ENCODE assay signal across 8 mouse cellular contexts in the genomic region with DNA sequence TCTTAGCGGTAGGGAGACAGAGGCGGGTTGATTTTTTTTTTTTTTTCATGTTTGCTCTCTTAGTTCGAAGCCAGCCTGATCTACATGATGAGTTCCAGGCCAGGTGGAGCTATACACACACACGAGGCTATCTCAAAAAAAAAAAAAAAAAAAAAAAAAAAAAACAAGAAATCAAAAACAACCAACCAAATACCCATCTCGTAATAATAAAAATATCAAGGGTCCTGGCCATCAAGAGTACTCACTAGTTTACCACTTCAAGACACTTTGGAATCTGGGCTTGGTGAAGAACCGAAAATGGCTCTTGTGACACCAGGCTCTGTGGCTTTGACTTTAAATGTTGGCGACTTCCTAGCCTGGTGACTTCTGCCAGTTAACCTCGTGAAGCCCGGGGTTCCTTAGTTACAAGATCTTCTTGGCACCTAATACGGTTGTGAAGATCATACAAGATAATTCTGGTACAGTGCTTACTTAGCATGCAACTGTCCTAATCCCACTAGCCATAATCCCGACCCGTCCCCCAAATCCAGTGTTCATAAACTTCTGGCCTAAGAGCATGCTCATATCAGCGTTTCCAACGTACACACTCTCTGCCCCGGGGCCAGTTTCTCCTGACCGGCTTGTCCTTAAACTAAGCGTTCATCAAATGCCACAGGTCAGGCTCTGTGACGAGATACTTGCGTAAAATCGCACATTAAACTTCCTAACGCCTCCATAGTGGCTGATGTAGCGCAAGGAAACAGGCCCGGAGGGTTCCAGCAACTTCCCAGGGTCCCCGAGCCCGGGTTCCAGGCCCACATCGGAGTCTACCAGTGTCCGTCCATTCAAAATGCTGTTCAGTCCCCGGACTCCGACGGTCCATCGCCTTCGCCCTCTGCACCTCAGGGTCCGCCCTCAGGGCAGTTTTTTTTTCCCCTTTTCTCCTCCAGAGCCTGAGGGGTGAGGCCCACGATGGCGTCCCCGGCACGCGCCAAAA. TPM values are rescaled to one million over a fixed set of nuclear protein-coding genes. Genes with fewer than 3 reads are reported as not detected.
A peak's percentile ranks its signal among the peaks of the same experiment; 100 is the strongest.
DNase-seq lines count a peak whose midpoint lies in the region; ATAC-seq and TF ChIP-seq lines count a peak whose summit lies in the region.

No protein-coding gene starts in this region.

- ATAC-seq in embryonic facial prominence, embryonic 14.5 days (ENCODE audit: low read depth): peak; percentile 56; the same call in 1 of the 2 replicates
- ATAC-seq in heart, embryonic 11.5 days (replicated peaks; ENCODE audit: insufficient number of reproducible peaks, low FRiP score, low TSS enrichment): peak; percentile 58
- ATAC-seq in kidney, postnatal 0 days (replicated peaks; ENCODE audit: low FRiP score, low read depth): no peak
- peak; percentile 36 for ATAC-seq in megakaryocyte, adult 5-6 weeks (ENCODE audit: poor library complexity, severe bottlenecking)

- no peaks in the 10 kb centered on the region for H3K9me3 ChIP-seq in embryonic facial prominence, embryonic 14.5 days (ENCODE audit: control insufficient read depth, low read length)
- no peaks in the 10 kb centered on the region for H3K9me3 ChIP-seq in heart, embryonic 11.5 days (replicated peaks; ENCODE audit: control insufficient read depth, low read length)
- H3K9me3 ChIP-seq in kidney, postnatal 0 days (replicated peaks; ENCODE audit: low read length): no peaks in the 10 kb centered on the region

- TF ChIP-seq CTCF in kidney, postnatal 0 days (IDR thresholded peaks at IDR 0.05; ENCODE audit: low read depth): no peak

- no peaks in the 10 kb centered on the region for H3K27me3 ChIP-seq in embryonic facial prominence, embryonic 14.5 days (replicated peaks; ENCODE audit: control insufficient read depth, insufficient read depth, low read length)
- no peaks in the 10 kb centered on the region for H3K27me3 ChIP-seq in heart, embryonic 11.5 days (ENCODE audit: control insufficient read depth, insufficient read depth, low read length)
- H3K27me3 ChIP-seq in kidney, postnatal 0 days (ENCODE audit: insufficient read depth, low read length): no peaks in the 10 kb centered on the region

- H3K9ac ChIP-seq in embryonic facial prominence, embryonic 14.5 days (ENCODE audit: low read depth, low read length): peak overlapping the region; percentile 89
- peak overlapping the region; percentile 98 for H3K9ac ChIP-seq in heart, embryonic 11.5 days (ENCODE audit: low read depth, low read length)
- H3K9ac ChIP-seq in kidney, postnatal 0 days (ENCODE audit: low read depth, low read length): peak overlapping the region; percentile 71

- H3K4me3 ChIP-seq in embryonic facial prominence, embryonic 14.5 days (ENCODE audit: low read depth, low read length): peak overlapping the region; percentile 91
- peak overlapping the region; percentile 97 for H3K4me3 ChIP-seq in heart, embryonic 11.5 days (ENCODE audit: low read depth, low read length)
- H3K4me3 ChIP-seq in kidney, postnatal 0 days (replicated peaks; ENCODE audit: low read depth, low read length): peak overlapping the region; percentile 75

- H3K36me3 ChIP-seq in embryonic facial prominence, embryonic 14.5 days (ENCODE audit: control insufficient read depth, insufficient read depth, low read length): no peaks in the 10 kb centered on the region
- no peaks in the 10 kb centered on the region for H3K36me3 ChIP-seq in heart, embryonic 11.5 days (ENCODE audit: control insufficient read depth, insufficient read depth, low read length)
- H3K36me3 ChIP-seq in kidney, postnatal 0 days (ENCODE audit: insufficient read depth, low read length): no peaks in the 10 kb centered on the region

- 14% methylated on average over 36 of the region's 38 CpGs for WGBS in embryonic facial prominence, embryonic 14.5 days
- WGBS in heart, embryonic 11.5 days (ENCODE audit: insufficient replicate concordance): 11% methylated on average over 38 of the region's 38 CpGs
- WGBS in kidney, postnatal 0 days: 14% methylated on average over 38 of the region's 38 CpGs

- H3K27ac ChIP-seq in embryonic facial prominence, embryonic 14.5 days (replicated peaks; ENCODE audit: low read depth, low read length): peak overlapping the region; percentile 70
- H3K27ac ChIP-seq in heart, embryonic 11.5 days (ENCODE audit: low read depth, low read length): peak overlapping the region; percentile 94
- H3K27ac ChIP-seq in kidney, postnatal 0 days: peak overlapping the region; percentile 40; the same call in 1 of the 2 replicates

- peak overlapping the region; percentile 77 for H3K4me2 ChIP-seq in embryonic facial prominence, embryonic 14.5 days (ENCODE audit: low read depth, low read length)
- peak overlapping the region; percentile 89 for H3K4me2 ChIP-seq in heart, embryonic 11.5 days
- peak overlapping the region; percentile 97 for H3K4me2 ChIP-seq in kidney, postnatal 0 days (ENCODE audit: low read length)

- DNase-seq in layer of hippocampus, adult 8-10 months (ENCODE audit: low spot score in 2 of 2): peak; percentile 19 to 33
- DNase-seq in layer of hippocampus, postnatal 36 days: no peak
- DNase-seq in ES-CJ7 (ENCODE audit: low read depth, low spot score): peak; percentile 33
- peak; percentile 32 for DNase-seq in embryonic facial prominence, embryonic 14.5 days (ENCODE audit: low spot score)
- no peak for DNase-seq in kidney, postnatal 0 days (ENCODE audit: low spot score)
- peak; percentile 21 for DNase-seq in telencephalon, adult 2 months (ENCODE audit: low read depth, low spot score)

- peaks cover 6% of the 10 kb centered on the region; the same call in 1 of the 2 replicates for H3K4me1 ChIP-seq in embryonic facial prominence, embryonic 14.5 days (ENCODE audit: control insufficient read depth, insufficient read depth, low read length)
- peaks cover 4% of the 10 kb centered on the region; the same call in 1 of the 2 replicates for H3K4me1 ChIP-seq in heart, embryonic 11.5 days (ENCODE audit: control insufficient read depth, insufficient read depth, low read length)
- no peaks in the 10 kb centered on the region for H3K4me1 ChIP-seq in kidney, postnatal 0 days (replicated peaks; ENCODE audit: insufficient read depth, low read length)

RNA-seq across cellular contexts. Expression of a gene that starts 0.8 kb away (rescaled TPM):
- 10 to 100 TPM; 26.6 to 32.9 (median 29.3) TPM for total RNA-seq in layer of hippocampus, adult 8-10 months (2022)
- total RNA-seq in layer of hippocampus, postnatal 36 days (2021): 10 to 100 TPM; 24.1 to 29.1 TPM
- polyA plus RNA-seq in embryonic facial prominence, embryonic 14.5 days (2014; fragmentation: Nextera tagmentation; extraction: Ambion mirVana): 30.9 and 39.2 TPM in 2 replicates
- 76.4 and 84.3 TPM in 2 replicates for polyA plus RNA-seq in heart, embryonic 11.5 days (2014; fragmentation: Nextera tagmentation; extraction: Ambion mirVana)
- polyA plus RNA-seq in kidney, postnatal 0 days (2015; fragmentation: Nextera tagmentation; extraction: Ambion mirVana): 39.6 and 43.2 TPM in 2 replicates
- 7.3 and 9.2 TPM in 2 replicates for total RNA-seq in megakaryocyte, adult 5-6 weeks (2015)
- total RNA-seq in megakaryocyte, adult 5-6 weeks (2017): 10.6 and 12.7 TPM in 2 replicates

Comparison
In these comparisons a context has a peak if more than half of its experiments do, and no peak if none do; other contexts are left out.
1. DNase-seq: peak in layer of hippocampus, adult 8-10 months (2 of 2), ES-CJ7 (single experiment), embryonic facial prominence, embryonic 14.5 days (single experiment) and telencephalon, adult 2 months (single experiment); none in layer of hippocampus, postnatal 36 days (0 of 2) and kidney, postnatal 0 days (single experiment).
2. H3K27ac ChIP-seq: peak in every context shown above with its lines; median percentile 94 in heart, embryonic 11.5 days; 70 in embryonic facial prominence, embryonic 14.5 days; 40 in kidney, postnatal 0 days.
3. Peak in every context shown above with its lines, with median percentiles within 50 percentile points of each other: H3K4me2 ChIP-seq, H3K4me3 ChIP-seq and H3K9ac ChIP-seq.